Mouse (Mus musculus): Measurements from ENCODE around the gene Krt77.

- no peak for TF ChIP-seq POLR2A (IDR thresholded peaks at IDR 0.05; ENCODE audit: borderline replicate concordance, extremely low read depth, low read depth, low read length)
- TF ChIP-seq CTCF (IDR thresholded peaks at IDR 0.05; ENCODE audit: insufficient read depth, low read length) = no peak
Observed at GRCm38 (mm10) chr15:101855732-101856131, 13.8 kb downstream of the Krt77 start.
